Mouse (Mus musculus): ENCODE data around the gene Dpysl5. TPM values are rescaled to one million over a fixed set of nuclear protein-coding genes. Genes with fewer than 3 reads are reported as not detected.

Dpysl5 gene
- total RNA-seq, 2 experiments from 2014 or later, result 18.2 to 20.6 TPM

DNA sequence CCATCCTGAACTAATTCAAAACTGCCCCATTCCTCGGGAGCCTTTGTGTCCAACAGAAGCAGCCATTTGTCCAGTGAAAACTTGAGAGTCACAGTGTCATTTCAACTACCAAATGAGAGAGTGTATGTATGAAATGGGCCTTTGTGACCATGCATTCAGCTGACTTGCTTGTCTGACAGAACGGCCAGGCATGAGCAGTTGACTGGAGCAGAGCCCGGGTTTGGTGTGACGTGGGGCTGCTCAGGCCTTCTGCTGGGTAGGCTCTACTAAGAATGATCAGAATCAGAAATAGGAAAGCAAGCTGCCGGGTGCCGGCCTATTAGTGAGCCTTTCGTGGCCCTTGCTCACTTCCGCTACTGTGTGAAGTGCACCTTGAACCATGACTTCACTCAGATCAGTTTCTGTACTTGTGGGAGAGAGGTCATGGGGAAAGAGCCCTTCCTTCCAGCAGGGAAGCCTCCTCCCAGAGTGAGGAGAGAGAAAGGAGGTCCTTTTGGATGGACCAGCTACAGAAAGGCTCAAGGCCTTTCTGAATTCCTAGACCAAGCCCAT lies 107.5 kb downstream of the Dpysl5 start:
- DNase-seq (ENCODE audit: low spot score in 2 of 2), result peak in 1 of 2 experiments; percentile 21

DNA sequence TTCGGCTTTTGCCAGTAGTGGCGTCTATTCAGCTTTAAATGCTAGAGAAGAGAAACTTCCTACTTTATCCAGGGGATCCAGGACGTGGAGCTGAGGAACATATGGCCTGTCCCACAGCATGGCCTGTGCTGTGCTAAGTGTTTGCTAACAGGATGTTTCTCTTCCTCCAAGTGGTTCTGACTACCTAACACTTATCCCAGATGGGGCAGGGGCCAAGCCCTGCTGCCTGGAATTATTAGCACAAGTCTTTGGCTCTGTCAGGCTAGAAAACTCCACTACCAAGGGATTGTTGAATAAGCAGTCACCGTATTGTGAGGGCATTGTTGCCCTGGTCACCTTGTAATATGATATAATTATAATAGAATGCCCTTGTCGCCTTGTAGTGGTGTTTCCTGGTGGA lies 111.3 kb downstream of the Dpysl5 start:
- no peak for DNase-seq (ENCODE audit: low spot score in 2 of 2)

DNA sequence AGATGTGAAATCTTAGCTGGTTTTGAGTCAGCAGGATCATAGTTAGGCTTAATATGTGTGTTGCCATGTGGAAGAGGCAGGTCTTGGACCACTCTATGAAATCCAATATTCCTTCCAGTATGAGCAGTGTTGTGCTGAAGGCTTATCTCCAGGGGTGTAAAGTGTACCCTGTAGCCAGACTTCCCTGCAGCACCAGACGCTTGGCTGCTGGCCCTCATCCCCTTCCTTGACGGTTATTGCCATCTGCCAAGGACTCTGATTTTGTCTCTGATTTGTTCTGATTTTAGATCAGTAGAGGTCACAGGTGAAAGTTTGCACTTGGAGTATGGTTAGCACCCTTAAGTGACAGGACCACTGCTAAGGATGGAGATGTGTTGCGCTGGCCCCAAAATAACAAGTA lies 111.7 kb downstream of the Dpysl5 start:
- DNase-seq (ENCODE audit: low spot score in 2 of 2), result no peak

DNA sequence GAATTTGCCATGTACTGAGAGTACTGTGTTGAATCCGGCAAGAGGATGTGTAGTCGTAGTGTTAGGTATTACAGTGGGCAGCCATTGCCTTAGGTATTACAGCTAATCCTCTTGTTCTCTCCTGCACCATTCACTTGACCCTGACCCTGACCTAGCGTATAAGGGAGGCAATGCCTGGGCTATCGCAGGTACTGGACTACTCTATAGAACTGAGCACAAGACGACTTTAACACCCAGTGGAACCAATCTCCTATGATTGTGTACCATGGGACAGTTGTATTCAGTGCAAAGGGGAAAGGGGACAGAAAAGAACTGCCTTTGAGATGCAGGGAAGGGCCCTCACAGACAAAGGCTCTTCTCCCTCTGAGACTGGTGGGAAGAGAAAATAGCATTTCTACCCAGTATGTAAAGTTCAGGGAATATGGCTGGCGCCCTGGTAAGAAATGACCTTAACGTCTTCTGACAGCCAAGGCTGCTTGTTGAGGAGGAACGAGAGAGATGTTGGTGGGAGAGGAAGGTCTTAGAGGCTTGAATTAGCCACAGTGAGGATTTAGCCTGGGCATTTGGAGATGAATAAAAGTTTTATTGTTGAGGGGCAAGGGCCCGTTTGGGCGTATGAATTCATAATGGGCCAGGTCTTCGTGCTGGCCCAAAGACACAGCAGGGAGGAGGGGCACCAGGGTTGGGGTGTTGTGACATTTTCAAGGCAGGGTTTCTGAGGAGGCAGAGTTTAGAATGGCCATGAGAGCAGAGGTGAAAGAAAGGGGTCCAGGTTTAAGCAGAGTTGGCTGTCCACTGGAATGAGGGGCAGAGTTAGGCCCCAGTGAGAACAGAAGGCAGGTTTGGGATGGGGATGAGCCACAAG lies 113.0 kb downstream of the Dpysl5 start:
- no peak for DNase-seq (ENCODE audit: low spot score in 2 of 2)

DNA sequence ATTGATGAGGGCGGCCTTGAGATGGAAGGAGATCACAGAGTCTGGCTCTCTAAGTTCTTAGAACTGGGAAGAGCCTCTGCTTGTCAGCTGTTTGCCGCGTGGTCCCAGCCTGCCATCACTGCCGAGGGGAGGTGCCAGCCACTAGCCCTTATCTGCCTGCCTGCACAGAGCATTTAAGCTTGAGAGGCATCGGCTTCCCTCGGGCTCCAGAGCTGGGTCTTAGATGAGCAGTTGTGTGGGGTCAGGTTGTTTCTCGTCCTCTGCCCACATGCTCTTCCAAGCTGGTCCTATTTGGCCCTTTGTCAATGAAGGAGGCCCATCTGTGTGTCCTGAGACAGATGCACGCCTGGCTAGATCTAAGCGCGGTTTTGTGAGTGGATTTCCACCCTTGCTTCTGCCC lies 113.8 kb downstream of the Dpysl5 start:
- no peak for DNase-seq (ENCODE audit: low spot score in 2 of 2)

DNA sequence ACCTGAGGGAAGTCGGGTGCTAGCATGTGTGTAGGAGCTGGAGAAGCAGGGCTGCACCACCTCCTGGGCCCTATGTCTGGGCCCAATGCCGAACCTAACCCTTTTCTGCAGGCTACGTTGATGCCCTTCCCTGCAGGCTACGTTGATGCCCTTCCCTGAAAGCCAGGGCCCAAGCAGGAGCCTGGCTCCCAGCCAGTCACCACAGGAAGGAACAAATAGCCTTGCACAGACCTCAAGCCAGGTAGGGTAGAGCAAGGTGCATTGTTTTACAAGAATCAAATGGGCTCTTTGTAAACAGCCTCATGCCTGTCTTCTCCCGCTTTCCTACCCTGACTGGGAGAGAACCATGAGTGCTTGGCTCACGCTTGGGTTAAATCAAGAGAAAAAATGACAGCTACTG lies 114.5 kb downstream of the Dpysl5 start:
- no peak for DNase-seq (ENCODE audit: low spot score in 2 of 2)

DNA sequence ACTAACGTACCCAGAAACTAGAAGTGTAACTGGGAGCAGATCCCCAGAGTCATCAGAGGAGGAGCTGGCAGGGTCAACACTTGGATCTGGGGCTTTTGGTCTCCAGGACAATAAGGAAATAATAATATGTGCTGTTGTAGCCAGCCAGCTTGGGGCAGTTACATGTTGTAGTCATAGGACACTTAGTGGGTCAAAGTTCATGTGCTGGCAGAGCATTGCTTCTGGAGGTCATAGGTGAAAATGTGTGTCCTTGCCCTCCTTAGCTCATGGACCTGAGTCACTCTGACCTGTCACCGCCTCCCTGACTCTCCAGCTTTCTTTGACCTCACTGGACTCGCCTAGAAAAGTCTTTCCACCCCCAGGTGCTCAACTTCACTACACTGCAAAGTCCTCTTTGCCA lies 122.1 kb downstream of the Dpysl5 start:
- no peak for DNase-seq (ENCODE audit: low spot score in 2 of 2)

DNA sequence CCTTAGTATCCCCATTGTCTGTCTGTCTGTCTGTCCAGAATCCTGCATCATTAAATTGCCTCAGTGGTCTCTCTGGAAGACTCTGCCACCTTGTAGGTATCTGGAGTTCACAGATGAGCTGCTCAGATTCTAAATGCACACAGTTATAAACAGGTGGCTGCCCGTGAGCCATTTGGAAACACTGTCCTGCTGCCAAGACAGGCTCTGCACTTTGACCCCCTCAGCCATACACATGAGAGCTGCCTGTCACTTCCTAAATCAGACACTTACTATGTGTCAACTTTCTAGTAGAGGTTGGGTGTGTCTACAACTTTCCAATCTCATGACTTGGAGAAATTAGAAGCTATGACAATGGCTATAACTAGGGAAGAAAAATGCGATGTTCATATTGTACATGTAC lies 128.4 kb downstream of the Dpysl5 start:
- no peak for DNase-seq (ENCODE audit: low spot score in 2 of 2)

DNA sequence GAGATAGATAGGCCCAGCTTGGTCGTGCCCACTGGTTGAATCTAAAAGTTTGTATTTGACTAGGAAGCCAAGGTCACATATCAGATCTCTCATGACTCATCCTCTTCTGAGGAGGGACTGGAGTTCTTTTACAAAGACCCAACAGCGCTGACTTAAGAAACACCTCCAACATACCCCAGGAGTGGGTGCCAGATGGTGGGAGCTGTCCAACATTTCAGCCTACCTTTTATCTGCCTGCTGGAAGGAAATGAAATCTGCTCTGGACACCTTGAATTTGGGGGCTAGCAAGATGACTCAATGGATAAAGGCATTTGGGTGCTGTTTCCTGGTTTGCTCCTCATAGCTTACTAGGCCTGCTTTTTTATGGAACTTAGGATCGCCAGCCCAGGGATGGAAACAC lies 130.5 kb downstream of the Dpysl5 start:
- no peak for DNase-seq (ENCODE audit: low spot score in 2 of 2)

Other genes starting within 250 kb of the Dpysl5 start
- 10 to 100 TPM; 19.7 to 19.8 TPM for gene Otof, start 249.6 kb upstream of the Dpysl5 start, total RNA-seq (2021)
- gene 1700001C02Rik, start 245.5 kb upstream of the Dpysl5 start, total RNA-seq (2021), result not detected
- not detected for gene Cib4, start 165.7 kb upstream of the Dpysl5 start, total RNA-seq (2021)
- gene Kcnk3, start 123.4 kb upstream of the Dpysl5 start, total RNA-seq (2021), result 10 to 100 TPM; 22.6 to 24.2 TPM
- gene Slc35f6, start 63.6 kb upstream of the Dpysl5 start, total RNA-seq (2021), result 10 to 100 TPM; 39.6 to 41.6 TPM
- 1 to 10 TPM; 2.8 to 5.3 TPM for gene Cenpa, start 44.8 kb upstream of the Dpysl5 start, total RNA-seq (2021)
- gene Mapre3, start 103.1 kb downstream of the Dpysl5 start, total RNA-seq (2021), result 100 to 1,000 TPM; 221 to 228 TPM
- gene Tmem214, start 156.4 kb downstream of the Dpysl5 start, total RNA-seq (2021), result 10 to 100 TPM; 63.7 to 68.0 TPM
- gene Agbl5, start 177.1 kb downstream of the Dpysl5 start, total RNA-seq (2021), result 10 to 100 TPM; 15.6 to 16.4 TPM
- 100 to 1,000 TPM; 103 to 111 TPM for gene Ost4, start 196.2 kb downstream of the Dpysl5 start, total RNA-seq (2021)
- gene Emilin1, start 201.8 kb downstream of the Dpysl5 start, total RNA-seq (2021), result 1 to 10 TPM; 2.6 to 3.6 TPM
- 10 to 100 TPM; 15.8 to 19.3 TPM for gene Khk, start 209.9 kb downstream of the Dpysl5 start, total RNA-seq (2021)
- 10 to 100 TPM; 26.1 to 28.6 TPM for gene Cgref1, start 234.0 kb downstream of the Dpysl5 start, total RNA-seq (2021)
- gene Preb, start 248.8 kb downstream of the Dpysl5 start, total RNA-seq (2021), result 100 to 1,000 TPM; 121 to 133 TPM

Data from left cerebral cortex, adult 18-20 months (tissue).